Mouse (Mus musculus) small intestine, adult 2 months (tissue): ENCODE measurements around the gene Slc26a8. TPM values are rescaled to one million over a fixed set of nuclear protein-coding genes. Genes with fewer than 3 reads are reported as not detected.

Experiments
- H3K27ac ChIP-seq: fragments of 200-500 bp; 2 replicates; pipeline ENCODE4 v1.5.1; 2012; ENCODE audit warnings: low read depth, low read length, control low read depth, inconsistent platforms; ENCODE audit not compliant: insufficient read depth
- H3K27me3 ChIP-seq: fragments of 200-500 bp; 2 replicates; pipeline ENCODE4 v1.6.1; 2012; ENCODE audit warnings: mild to moderate bottlenecking, moderate library complexity, low read length, inconsistent platforms; ENCODE audit not compliant: control insufficient read depth, insufficient read depth
- H3K36me3 ChIP-seq: fragments of 200-500 bp; 2 replicates; pipeline ENCODE4 v1.6.1; 2012; ENCODE audit warnings: mild to moderate bottlenecking, low read length, control low read depth, inconsistent platforms; ENCODE audit not compliant: control insufficient read depth, insufficient read depth
- H3K4me1 ChIP-seq: fragments of 200-500 bp; 2 replicates; pipeline ENCODE4 v1.6.1; 2012; ENCODE audit warnings: low read length, inconsistent platforms, mixed read lengths; ENCODE audit not compliant: control insufficient read depth, insufficient read depth, insufficient read length
- H3K4me3 ChIP-seq: fragments of 200-500 bp; 2 replicates; pipeline ENCODE4 v1.5.1; 2012; ENCODE audit warnings: low read depth, mild to moderate bottlenecking, control low read depth, inconsistent platforms, low read length, moderate library complexity
- CTCF ChIP-seq: fragments of 200-500 bp; IDR thresholded peaks from 2 replicates; pipeline ENCODE4 v1.5.1; 2012; ENCODE audit warnings: low read depth, mild to moderate bottlenecking, control low read depth, inconsistent platforms, low read length, moderate library complexity, mixed read lengths; ENCODE audit not compliant: insufficient replicate concordance, insufficient read length; ENCODE audit errors: extremely low read depth
- POLR2A ChIP-seq: fragments of 200-500 bp; IDR thresholded peaks from 2 replicates; pipeline ENCODE4 v1.6.1; 2012; ENCODE audit warnings: low read depth, mild to moderate bottlenecking, control low read depth, inconsistent platforms, low read length, moderate library complexity
- WGBS: fragments of 180-500 bp; shearing (Covaris S2); methylation state at CpG from one replicate; pipeline ENCODE4 v1.1.7; 2018; 5-methylcytosine and 5-hydroxymethylcytosine counted together
- polyA plus RNA-seq: library from polyadenylated mRNA; depleted of rRNA; stranded (reverse); fragments of >200 nt; gene quantifications from 2 replicates; pipeline ENCODE4 v1.2.3, GENCODE M21; 2012

Slc26a8 gene
- polyA plus RNA-seq, 1 experiment, result 0.14 TPM

DNA sequence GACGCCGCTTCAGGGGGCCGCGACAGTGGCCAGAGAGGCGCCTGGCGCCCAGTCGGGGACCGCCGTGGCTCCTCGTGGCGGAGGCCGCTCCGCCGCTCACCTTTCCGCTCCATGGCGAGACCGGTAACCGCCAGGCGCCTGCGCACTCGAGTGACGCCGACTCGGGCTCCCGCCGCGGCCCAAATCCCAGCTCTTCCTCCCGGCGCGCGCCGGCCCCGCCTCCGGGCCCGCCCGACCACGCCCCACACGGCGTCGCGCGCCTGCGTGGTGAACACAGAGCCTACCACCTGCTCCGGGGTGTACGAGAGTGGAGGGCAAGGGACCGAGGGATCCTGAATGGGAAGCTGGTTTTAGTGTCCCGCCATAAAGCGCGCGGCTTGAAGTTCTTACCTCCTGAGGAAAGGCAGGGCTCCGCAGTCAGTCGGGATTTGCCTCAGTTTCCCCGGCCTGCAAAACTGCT, 67.7 kb downstream of the Slc26a8 start, which contains the start of gene Srpk1:
Gene Srpk1 (minus strand): TSS at position 410 of the 460 bp plus-strand sequence.
- Histone ChIP-seq H3K4me3 (peak within 1 kb of the TSS; percentile 89), H3K4me1 (peaks cover 8% of the 10 kb centered on the region), H3K27ac (peak within 1 kb of the TSS; percentile 88), H3K27me3 (no peaks in the 10 kb centered on the region), H3K36me3 (peaks cover 8% of the 10 kb centered on the region; the same call in 1 of the 2 replicates)
- under 1% methylated on average over 52 of the region's 53 CpGs for WGBS
- peak; percentile 92 for TF ChIP-seq POLR2A
- TF ChIP-seq CTCF, result no peak

- TF ChIP-seq CTCF (0 out of 2 replicates have a peak, but pooled peaks have one; percentile 5), POLR2A (0 out of 2 replicates have a peak, but pooled peaks have one; percentile 30)
- under 1% methylated on average over 76 of the region's 78 CpGs for WGBS
- H3K36me3 ChIP-seq, result peaks cover 8% of the 10 kb centered on the region; the same call in 1 of the 2 replicates
- no peaks in the 10 kb centered on the region for H3K27me3 ChIP-seq
- peak overlapping the region; percentile 88 for H3K27ac ChIP-seq
- peak overlapping the region; percentile 89 for H3K4me3 ChIP-seq
- peaks cover 9% of the 10 kb centered on the region for H3K4me1 ChIP-seq
Observed at GRCm38 (mm10) chr17:28621381-28622299, 68.4 kb downstream of the Slc26a8 start.

GRCm38 (mm10) chr17:28618775-28619174, 71.3 kb downstream of the Slc26a8 start:
- 87% methylated on average over 1 of the region's 1 CpGs for WGBS
- Histone ChIP-seq H3K4me3 (no peak overlapping the region), H3K27me3 (no peaks in the 10 kb centered on the region), H3K27ac (peak overlapping the region; percentile 48; the same call in 1 of the 2 replicates), H3K36me3 (peaks cover 10% of the 10 kb centered on the region; the same call in 1 of the 2 replicates), H3K4me1 (peaks cover 20% of the 10 kb centered on the region)
- no peak for TF ChIP-seq POLR2A

- peak overlapping the region; percentile 48; the same call in 1 of the 2 replicates for H3K27ac ChIP-seq
- H3K36me3 ChIP-seq, result peaks cover 10% of the 10 kb centered on the region; the same call in 1 of the 2 replicates
- TF ChIP-seq POLR2A (no peak), CTCF (no peak)
- no peak overlapping the region for H3K4me3 ChIP-seq
- H3K4me1 ChIP-seq, result peaks cover 20% of the 10 kb centered on the region
- H3K27me3 ChIP-seq, result no peaks in the 10 kb centered on the region
- 65% methylated on average over 7 of the region's 7 CpGs for WGBS
Observed at GRCm38 (mm10) chr17:28618124-28618523, 71.9 kb downstream of the Slc26a8 start.

DNA sequence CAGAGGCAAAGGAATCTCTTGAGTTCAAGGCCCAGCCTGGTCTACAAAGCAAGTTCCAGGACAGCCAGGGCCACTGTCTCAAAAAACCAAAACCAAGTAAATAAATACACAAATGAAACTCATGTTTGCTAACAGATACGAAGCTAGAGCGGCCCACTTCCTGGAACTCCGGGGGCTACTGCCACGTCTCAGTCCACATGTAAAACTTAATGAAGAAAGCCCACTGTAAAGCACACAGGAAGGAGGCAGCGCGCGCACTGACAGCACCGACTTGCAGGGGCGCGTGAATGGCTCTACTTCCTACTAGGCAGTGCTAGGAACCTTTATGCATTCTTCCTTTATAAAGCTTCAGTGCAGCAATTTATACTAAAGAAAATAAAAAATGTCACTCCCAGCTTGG, 72.4 kb downstream of the Slc26a8 start:
- Histone ChIP-seq H3K27me3 (no peaks in the 10 kb centered on the region), H3K4me3 (no peak overlapping the region), H3K36me3 (peaks cover 10% of the 10 kb centered on the region), H3K27ac (no peak overlapping the region), H3K4me1 (peaks cover 20% of the 10 kb centered on the region)
- TF ChIP-seq CTCF (no peak), POLR2A (no peak)
- WGBS, result 74% methylated on average over 10 of the region's 10 CpGs

GRCm38 (mm10) chr17:28615332-28615731, 74.7 kb downstream of the Slc26a8 start:
- H3K27ac ChIP-seq, result no peak overlapping the region

GRCm38 (mm10) chr17:28613096-28613495, 76.9 kb downstream of the Slc26a8 start:
- Histone ChIP-seq H3K27ac (no peak overlapping the region), H3K4me3 (no peak overlapping the region), H3K4me1 (peaks cover 14% of the 10 kb centered on the region), H3K36me3 (peaks cover 8% of the 10 kb centered on the region), H3K27me3 (no peaks in the 10 kb centered on the region)
- 78% methylated on average over 6 of the region's 6 CpGs for WGBS
- no peak for TF ChIP-seq POLR2A
- TF ChIP-seq CTCF, result no peak

More at GRCm38 (mm10) chr17:28615332-28615731, 74.7 kb downstream of the Slc26a8 start:
- WGBS, result 57% methylated on average over 4 of the region's 4 CpGs
- Histone ChIP-seq H3K27me3 (no peaks in the 10 kb centered on the region), H3K36me3 (peaks cover 10% of the 10 kb centered on the region), H3K4me1 (peaks cover 17% of the 10 kb centered on the region), H3K4me3 (no peak overlapping the region)
- TF ChIP-seq POLR2A (no peak), CTCF (no peak)
